Mouse (Mus musculus) E14TG2a.4 (cell line): ENCODE results near the gene Hgd.
A peak's percentile ranks its signal among the peaks of the same experiment; 100 is the strongest.

Experiments used
- H3K27me3 ChIP-seq: 2 replicates; pipeline ENCODE4 v1.6.1; 2014; ENCODE audit warnings: low read length, control low read depth; ENCODE audit not compliant: insufficient read depth
- H3K36me3 ChIP-seq: 2 replicates; pipeline ENCODE4 v1.6.1; 2014; ENCODE audit warnings: low read length, control low read depth; ENCODE audit not compliant: insufficient read depth
- H3K4me1 ChIP-seq: replicated peaks from 2 replicates; pipeline ENCODE4 v1.6.1; 2014; ENCODE audit warnings: low read depth, low read length, control low read depth
- H3K4me3 ChIP-seq: replicated peaks from 2 replicates; pipeline ENCODE4 v1.5.1; 2014; ENCODE audit warnings: mild to moderate bottlenecking, low read length
- H3K9me3 ChIP-seq: 2 replicates; pipeline ENCODE4 v1.6.1; 2014; ENCODE audit warnings: low read length, control low read depth
- CTCF ChIP-seq: conservative IDR thresholded peaks from 2 replicates; pipeline ENCODE4 v1.5.1; 2014; ENCODE audit warnings: low read length
- NANOG ChIP-seq: IDR thresholded peaks from 2 replicates; pipeline ENCODE4 v1.6.1; 2014; ENCODE audit warnings: borderline replicate concordance, low read length, mixed read lengths
- POU5F1 ChIP-seq: IDR thresholded peaks from 2 replicates; pipeline ENCODE4 v1.6.1; 2014; ENCODE audit warnings: low read length, borderline replicate concordance

Hgd gene

DNA sequence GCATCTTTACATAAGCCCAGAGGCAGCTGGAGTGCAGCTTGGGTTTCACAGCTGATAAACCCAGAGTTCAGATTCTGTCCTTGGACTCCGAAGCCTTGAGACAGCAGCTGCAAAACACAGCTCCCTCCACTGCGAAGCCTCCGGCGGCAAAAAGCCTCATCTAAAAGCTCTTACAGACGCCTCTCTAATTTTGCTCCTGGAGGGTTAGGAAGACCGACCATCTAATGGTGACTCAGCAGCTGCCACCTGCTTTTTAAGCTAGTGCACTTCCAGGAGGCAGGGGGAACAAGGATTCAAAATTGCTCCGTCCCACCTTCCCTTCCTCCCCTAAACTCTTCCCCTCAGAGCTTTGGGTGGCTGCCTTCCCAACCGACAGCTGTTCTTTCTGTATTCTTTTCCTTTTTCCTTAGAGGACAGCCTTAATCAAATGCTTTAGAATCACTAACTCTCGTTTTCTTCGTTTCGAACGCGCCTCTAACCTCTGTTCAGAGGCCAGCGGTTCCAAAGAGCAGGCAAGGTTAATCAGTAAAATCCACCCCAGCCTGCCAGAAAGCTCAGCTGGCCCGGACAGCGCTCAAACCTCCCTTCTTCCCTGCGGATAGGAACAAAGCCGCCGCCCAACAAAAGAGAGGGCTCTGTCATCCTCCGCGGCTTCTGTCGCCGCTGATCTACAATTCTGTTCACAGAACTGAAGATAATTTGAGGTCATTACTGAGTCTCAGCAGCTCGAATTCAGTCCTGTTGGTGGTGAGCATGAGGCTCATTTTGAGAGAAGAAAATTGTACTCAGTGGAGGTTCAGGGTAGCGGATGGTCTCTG, 4.5 kb downstream of the Hgd start:
- no peak for TF ChIP-seq CTCF
- TF ChIP-seq NANOG = no peak
- TF ChIP-seq POU5F1 = no peak
- Histone ChIP-seq H3K27me3 (peaks cover 24% of the 10 kb centered on the region), H3K4me3 (peak overlapping the region; percentile 57), H3K4me1 (peaks cover 13% of the 10 kb centered on the region), H3K36me3 (no peaks in the 10 kb centered on the region), H3K9me3 (no peaks in the 10 kb centered on the region)

DNA sequence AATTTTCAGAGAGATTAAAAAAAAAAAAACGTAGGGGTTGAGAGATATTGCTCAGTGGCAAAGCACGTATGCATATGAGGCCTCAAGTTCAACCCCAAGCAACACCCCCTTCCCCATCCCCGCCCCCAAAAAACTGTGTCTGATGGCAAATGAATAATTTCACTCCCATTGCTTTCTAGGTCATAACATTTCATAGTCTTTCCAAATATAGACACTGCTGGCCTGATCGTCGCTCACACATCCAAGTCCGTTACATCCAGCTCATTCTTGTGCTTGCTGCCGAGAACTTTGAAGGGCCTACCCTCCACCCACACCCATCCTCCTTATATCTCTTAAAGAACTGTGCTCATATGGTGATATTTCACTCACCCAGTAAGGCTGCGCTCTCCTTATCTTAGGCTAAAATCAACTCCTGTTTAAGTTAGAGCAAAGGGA, 5.2 kb downstream of the Hgd start:
- H3K4me1 ChIP-seq = peaks cover 13% of the 10 kb centered on the region
- no peak for TF ChIP-seq NANOG
- no peak for TF ChIP-seq CTCF
- TF ChIP-seq POU5F1 = no peak
- no peaks in the 10 kb centered on the region for H3K9me3 ChIP-seq

DNA sequence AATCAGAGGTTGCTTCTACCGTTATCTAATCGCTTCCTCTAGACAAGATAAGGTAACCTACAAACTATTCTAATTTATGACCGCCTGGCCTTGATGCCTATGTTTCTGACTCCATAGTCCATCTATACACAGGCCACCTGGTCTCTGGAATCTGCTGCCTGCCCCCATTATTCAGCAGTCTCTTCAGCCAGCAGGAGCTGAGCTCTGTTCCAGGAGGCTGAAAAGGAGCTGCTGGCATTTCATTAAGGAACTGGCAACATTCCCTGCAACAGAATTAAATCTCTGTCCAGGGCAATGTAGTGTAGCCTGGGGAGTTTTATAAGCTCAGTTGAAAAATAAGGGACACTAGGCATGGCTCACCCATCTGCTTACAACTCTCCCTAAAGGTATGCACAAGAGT, 11.0 kb downstream of the Hgd start:
- Histone ChIP-seq H3K4me3 (no peak overlapping the region), H3K9me3 (no peaks in the 10 kb centered on the region), H3K36me3 (no peaks in the 10 kb centered on the region), H3K27me3 (peaks cover 6% of the 10 kb centered on the region), H3K4me1 (no peaks in the 10 kb centered on the region)
- TF ChIP-seq NANOG (no peak), CTCF (no peak), POU5F1 (no peak)

More for the DNA sequence above, 5.2 kb downstream of the Hgd start:
- Histone ChIP-seq H3K36me3 (no peaks in the 10 kb centered on the region), H3K27me3 (peaks cover 24% of the 10 kb centered on the region), H3K4me3 (no peak overlapping the region)

DNA sequence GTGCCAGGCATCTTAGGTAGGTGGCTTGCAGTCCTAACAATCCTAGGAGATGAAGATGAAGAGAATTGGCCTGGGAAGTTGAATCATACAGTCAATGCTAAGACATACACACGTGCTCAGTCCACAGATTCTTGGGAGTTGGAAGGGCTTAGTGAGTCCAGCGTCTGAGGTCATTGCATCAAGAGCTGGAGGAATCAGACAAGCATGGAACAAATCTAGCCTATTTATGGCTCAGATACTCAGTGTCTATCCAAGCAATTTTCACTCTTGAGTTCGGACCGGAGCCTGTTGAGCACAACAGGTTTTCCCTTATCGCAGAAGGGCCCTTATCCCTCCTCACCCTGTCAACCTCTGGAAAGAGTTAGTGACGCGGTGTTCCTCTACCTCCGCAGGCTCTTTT, 11.6 kb downstream of the Hgd start:
- H3K36me3 ChIP-seq = no peaks in the 10 kb centered on the region
- no peak for TF ChIP-seq NANOG
- TF ChIP-seq POU5F1 = no peak
- no peak for TF ChIP-seq CTCF
- no peaks in the 10 kb centered on the region for H3K9me3 ChIP-seq
- no peak overlapping the region for H3K4me3 ChIP-seq
- H3K27me3 ChIP-seq = peaks cover 6% of the 10 kb centered on the region
- no peaks in the 10 kb centered on the region for H3K4me1 ChIP-seq

DNA sequence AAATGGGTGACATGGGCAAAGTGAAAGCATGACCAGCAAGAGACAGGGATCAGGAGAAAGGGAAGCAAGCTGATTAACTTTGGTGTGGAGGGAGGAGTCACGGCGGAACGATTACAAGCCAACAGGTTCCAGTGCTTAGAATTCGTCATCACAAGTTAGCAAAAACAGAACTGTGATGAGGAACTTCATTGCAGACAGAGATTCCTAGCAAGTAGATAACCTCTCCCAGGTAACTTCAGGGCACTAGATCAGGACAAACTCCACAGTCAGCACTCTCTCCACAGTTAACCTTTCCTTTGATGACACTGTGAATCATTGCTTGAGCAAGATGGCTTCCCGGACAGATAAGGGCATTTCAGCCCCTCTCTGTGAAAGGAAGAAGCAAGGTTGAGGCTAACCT, 17.5 kb downstream of the Hgd start:
- no peak for TF ChIP-seq POU5F1
- no peak for TF ChIP-seq CTCF
- H3K4me1 ChIP-seq = no peaks in the 10 kb centered on the region
- no peaks in the 10 kb centered on the region for H3K9me3 ChIP-seq
- no peak overlapping the region for H3K4me3 ChIP-seq
- no peaks in the 10 kb centered on the region for H3K36me3 ChIP-seq
- H3K27me3 ChIP-seq = no peaks in the 10 kb centered on the region

DNA sequence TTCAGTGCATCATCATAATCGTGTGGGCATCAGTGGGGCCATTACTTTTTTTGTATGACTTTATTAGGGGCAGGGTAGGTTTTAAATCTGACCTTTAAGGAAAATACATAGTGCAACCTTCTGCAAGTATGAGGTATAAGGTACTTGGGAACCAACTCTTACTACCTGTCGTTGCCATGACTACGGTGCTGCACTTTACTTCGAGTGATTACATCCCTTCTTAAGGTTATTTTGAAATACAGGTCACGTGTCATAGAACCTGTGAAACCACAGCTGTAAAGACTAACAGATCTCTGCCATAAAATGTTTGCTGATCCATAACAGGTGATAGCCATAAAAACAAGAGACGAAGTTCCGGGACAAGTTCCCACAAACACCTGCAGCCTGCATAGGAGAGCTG, 18.5 kb downstream of the Hgd start:
- Histone ChIP-seq H3K4me1 (no peaks in the 10 kb centered on the region), H3K27me3 (no peaks in the 10 kb centered on the region), H3K4me3 (no peak overlapping the region), H3K9me3 (no peaks in the 10 kb centered on the region), H3K36me3 (no peaks in the 10 kb centered on the region)
- TF ChIP-seq NANOG (no peak), POU5F1 (no peak), CTCF (no peak)

DNA sequence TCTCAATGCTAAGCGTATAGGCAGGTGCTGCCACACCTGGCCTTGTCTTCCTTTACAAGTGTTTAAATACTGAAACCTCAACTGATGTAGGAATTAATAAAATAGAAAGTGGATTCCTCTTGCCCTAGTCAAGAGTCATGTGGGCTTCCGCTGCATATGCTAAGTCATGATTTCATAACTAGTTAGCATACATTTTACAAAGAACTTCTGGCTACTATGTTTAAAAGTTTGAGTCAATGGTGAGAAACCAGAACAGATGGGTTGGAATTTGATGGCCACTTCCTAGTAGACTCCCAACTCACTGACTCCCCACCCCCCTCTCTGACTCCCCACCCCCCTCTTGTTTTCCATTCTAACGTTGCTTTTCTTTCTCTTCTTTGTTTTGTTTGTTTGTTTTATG, 19.4 kb downstream of the Hgd start:
- no peak overlapping the region for H3K4me3 ChIP-seq
- H3K9me3 ChIP-seq = no peaks in the 10 kb centered on the region
- TF ChIP-seq POU5F1 (no peak), CTCF (no peak), NANOG (no peak)
- H3K27me3 ChIP-seq = no peaks in the 10 kb centered on the region
- H3K36me3 ChIP-seq = no peaks in the 10 kb centered on the region
- no peaks in the 10 kb centered on the region for H3K4me1 ChIP-seq

DNA sequence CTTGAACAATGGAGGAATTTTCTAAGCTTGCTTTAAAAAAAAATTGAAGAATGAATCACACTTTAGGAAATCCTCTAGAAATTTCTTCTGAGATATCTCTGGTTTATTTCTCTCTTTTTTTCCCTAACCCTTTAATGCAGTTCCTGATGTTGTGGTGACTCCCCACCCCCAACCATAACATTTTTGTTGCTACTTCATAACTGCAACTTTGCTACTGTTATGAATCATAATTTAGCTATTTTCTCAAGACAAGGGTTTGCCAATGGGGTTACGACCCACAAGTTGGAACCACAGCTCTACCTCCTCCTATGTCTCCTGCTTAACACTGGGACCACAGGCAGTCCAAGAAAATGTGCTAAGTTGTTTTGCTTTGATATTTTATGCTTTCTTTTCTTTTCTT, 23.5 kb downstream of the Hgd start:
- TF ChIP-seq NANOG (no peak), POU5F1 (no peak)
- H3K4me3 ChIP-seq = no peak overlapping the region

DNA sequence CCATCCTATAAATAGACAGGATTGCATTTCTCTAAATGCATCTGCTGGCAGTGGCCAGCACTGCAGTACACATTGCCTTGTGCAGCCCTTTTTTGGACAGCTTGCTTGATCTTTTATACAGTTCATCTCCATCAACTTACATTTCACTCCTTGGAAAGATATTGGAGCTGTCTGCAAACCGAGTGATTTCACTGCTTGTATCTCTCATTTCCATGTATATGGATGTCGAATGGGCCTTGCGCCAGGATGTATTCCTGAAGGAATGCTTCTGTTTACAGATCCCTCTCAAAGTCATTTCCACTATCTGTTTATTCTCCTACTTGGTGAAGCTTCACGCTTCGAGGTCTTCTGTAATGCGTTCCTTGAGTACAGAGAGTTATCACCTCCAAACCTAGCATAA, 24.3 kb downstream of the Hgd start:
- no peak overlapping the region for H3K4me3 ChIP-seq
- no peaks in the 10 kb centered on the region for H3K36me3 ChIP-seq
- H3K9me3 ChIP-seq = no peaks in the 10 kb centered on the region
- H3K27me3 ChIP-seq = no peaks in the 10 kb centered on the region
- no peak for TF ChIP-seq POU5F1
- no peaks in the 10 kb centered on the region for H3K4me1 ChIP-seq

More for the DNA sequence above, 23.5 kb downstream of the Hgd start:
- H3K4me1 ChIP-seq = no peaks in the 10 kb centered on the region
- no peaks in the 10 kb centered on the region for H3K27me3 ChIP-seq
- no peaks in the 10 kb centered on the region for H3K9me3 ChIP-seq
- no peaks in the 10 kb centered on the region for H3K36me3 ChIP-seq
